Mouse (Mus musculus) forebrain, postnatal 0 days (tissue): ENCODE data around the gene Dnah9. TPM values are rescaled to one million over a fixed set of nuclear protein-coding genes. Genes with fewer than 3 reads are reported as not detected.

ENCODE experiments used
- ATAC-seq: fragments of 200-750 bp; cut with Nextera tagmentation; 2 replicates; pipeline ENCODE4 v1.8.0; 2017; ENCODE audit warnings: mild to moderate bottlenecking, moderate library complexity
- DNase-seq: peaks from one replicate; pipeline ENCODE4 v3.0.0-alpha.2; 2015
- H3K27ac ChIP-seq: fragments of 300-500 bp; sonication (generic); 2 replicates; pipeline ENCODE4 v1.5.1; 2014; ENCODE audit warnings: low read depth, mild to moderate bottlenecking, antibody characterized with exemption, low read length, moderate library complexity, mixed read lengths
- H3K27me3 ChIP-seq: fragments of 300-500 bp; sonication (generic); 2 replicates; pipeline ENCODE4 v1.6.1; 2014; ENCODE audit warnings: mild to moderate bottlenecking, low read length, mixed read lengths; ENCODE audit not compliant: insufficient read depth
- H3K36me3 ChIP-seq: fragments of 300-500 bp; sonication (generic); 2 replicates; pipeline ENCODE4 v1.6.1; 2014; ENCODE audit warnings: mild to moderate bottlenecking, moderate library complexity; ENCODE audit not compliant: insufficient read depth
- H3K4me1 ChIP-seq: fragments of 300-500 bp; sonication (generic); 2 replicates; pipeline ENCODE4 v1.6.1; 2014; ENCODE audit warnings: antibody characterized with exemption; ENCODE audit not compliant: insufficient read depth
- H3K4me2 ChIP-seq: fragments of 300-500 bp; sonication (generic); 2 replicates; pipeline ENCODE4 v1.6.1; 2014; ENCODE audit warnings: low read depth, mild to moderate bottlenecking, moderate library complexity
- H3K4me3 ChIP-seq: fragments of 300-500 bp; sonication (generic); 2 replicates; pipeline ENCODE4 v1.5.1; 2014; ENCODE audit warnings: low read depth, low read length, mixed read lengths
- H3K9ac ChIP-seq: fragments of 300-500 bp; sonication (generic); 2 replicates; pipeline ENCODE4 v1.6.1; 2014; ENCODE audit warnings: mild to moderate bottlenecking
- H3K9me3 ChIP-seq: fragments of 300-500 bp; sonication (generic); 2 replicates; pipeline ENCODE4 v1.6.1; 2016; ENCODE audit warnings: low read length
- CTCF ChIP-seq: sonication (generic); IDR thresholded peaks from 2 replicates; pipeline ENCODE4 v1.5.1; 2016; ENCODE audit warnings: antibody characterized with exemption, control low read depth, low read depth
- WGBS: fragments of 180-500 bp; shearing (Covaris S2); extraction: QIAGEN DNeasy Blood & Tissue Kit; methylation state at CpG from one replicate; pipeline ENCODE4 v1.1.7; 2014; 5-methylcytosine and 5-hydroxymethylcytosine counted together
- polyA plus RNA-seq: library from polyadenylated mRNA; unstranded; fragments of >200 nt; fragmentation: Nextera tagmentation; extraction: Ambion mirVana; gene quantifications from 2 replicates; pipeline ENCODE4 v1.2.1, GENCODE M21; 2015
- total RNA-seq: library from RNA; depleted of rRNA; stranded (reverse); fragments of >200 nt; gene quantifications from 2 replicates; pipeline ENCODE4 v1.2.3, GENCODE M21; 2014

Dnah9 gene
- total and polyA plus RNA-seq, 2 experiments from 2014 or later = 2.3 to 4.0 TPM

DNA sequence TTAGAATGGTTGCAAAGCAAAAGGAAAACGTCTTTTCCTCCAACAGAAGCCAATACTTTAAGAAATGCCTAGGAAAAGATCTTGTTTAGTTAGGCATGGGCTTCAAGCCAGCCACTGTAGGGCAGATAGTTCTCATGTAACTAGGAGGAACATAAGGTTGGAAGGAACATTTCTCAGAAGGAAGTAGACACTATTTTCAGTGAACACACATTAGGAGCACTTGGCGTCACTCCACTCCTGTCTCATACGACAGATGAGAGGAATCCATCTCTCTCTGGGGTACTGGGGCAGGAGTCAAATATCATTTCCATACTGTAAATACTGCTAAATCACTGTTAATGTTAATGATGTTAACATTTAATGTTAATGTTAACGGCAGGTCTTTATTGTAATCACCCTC lies 238.0 kb downstream of the Dnah9 start:
- Histone ChIP-seq H3K27ac (no peak overlapping the region), H3K9ac (no peak overlapping the region), H3K4me2 (no peak overlapping the region), H3K27me3 (no peaks in the 10 kb centered on the region), H3K4me3 (no peak overlapping the region), H3K9me3 (no peaks in the 10 kb centered on the region), H3K4me1 (0 out of 2 replicates have a peak, but pooled peaks cover 3% of the 10 kb centered on the region), H3K36me3 (no peaks in the 10 kb centered on the region)
- ATAC-seq (peak; percentile 74; the same call in 1 of the 2 replicates), DNase-seq (peak; percentile 75)
- TF ChIP-seq CTCF = no peak
- WGBS = 60% methylated on average over 4 of the region's 4 CpGs

DNA sequence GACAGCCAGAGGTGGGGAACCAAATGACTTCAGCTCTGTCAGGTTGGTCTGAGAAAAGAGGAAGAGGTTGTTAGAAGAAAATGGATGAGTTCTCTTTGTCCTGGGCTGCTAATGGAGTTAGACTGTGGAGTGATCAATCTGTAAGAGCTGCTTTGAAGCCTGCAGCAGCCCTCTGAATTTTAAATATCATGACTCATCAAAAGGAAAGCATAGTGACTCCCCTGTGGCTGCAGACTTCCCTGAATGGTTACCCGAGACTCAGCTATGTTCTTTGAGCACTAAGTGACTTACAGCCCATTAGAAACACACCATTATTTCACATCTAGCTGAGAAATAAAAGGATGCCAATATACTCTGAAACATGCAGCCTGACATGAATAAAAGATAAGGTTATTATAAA lies 240.4 kb downstream of the Dnah9 start:
- Histone ChIP-seq H3K9me3 (no peaks in the 10 kb centered on the region), H3K4me2 (no peak overlapping the region), H3K9ac (no peak overlapping the region), H3K36me3 (no peaks in the 10 kb centered on the region), H3K4me3 (no peak overlapping the region), H3K4me1 (0 out of 2 replicates have a peak, but pooled peaks cover 3% of the 10 kb centered on the region), H3K27me3 (no peaks in the 10 kb centered on the region), H3K27ac (0 out of 2 replicates have a peak overlapping the region, but pooled peaks have one; percentile 57)
- no peak for DNase-seq
- TF ChIP-seq CTCF = no peak
- ATAC-seq = peak; percentile 81; the same call in 1 of the 2 replicates
- 18% methylated on average over 1 of the region's 1 CpGs for WGBS

DNA sequence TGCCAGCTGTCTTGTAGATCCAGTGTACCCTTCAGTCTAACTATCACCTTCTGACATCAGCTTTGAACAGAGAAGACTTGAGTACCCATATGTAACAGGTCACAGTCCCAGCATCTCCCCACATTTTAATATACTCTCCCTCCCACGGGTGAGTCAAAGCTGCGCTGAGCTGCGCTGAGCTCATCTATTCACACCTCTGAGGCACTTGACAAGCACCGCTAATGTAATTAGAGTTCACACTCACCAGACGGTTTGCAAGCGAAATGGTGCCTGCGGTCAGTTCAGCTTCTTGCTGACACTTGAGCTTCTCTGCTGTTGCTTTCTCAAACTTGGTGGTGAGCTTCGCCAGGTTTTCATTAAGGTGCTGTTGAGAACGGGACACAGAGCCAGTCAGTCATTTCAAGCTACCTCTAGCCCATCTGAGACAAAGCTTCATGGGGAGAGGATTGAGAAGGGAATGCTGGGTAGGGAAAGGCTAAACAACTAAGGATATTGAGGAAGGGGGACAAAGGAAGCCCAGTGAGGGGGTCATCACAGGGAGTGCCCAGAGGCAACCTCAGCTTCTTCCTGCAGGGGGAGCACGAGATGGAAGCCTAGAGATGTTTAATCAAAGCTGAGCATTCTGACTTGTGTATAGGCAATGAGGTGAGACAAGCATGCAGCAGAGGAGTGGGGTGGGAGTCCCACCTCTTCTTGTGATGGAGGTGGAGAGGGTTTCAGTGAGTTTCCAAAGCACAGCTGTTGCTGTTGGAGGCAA lies 249.7 kb downstream of the Dnah9 start:
- Histone ChIP-seq H3K4me1 (no peaks in the 10 kb centered on the region), H3K9ac (no peak overlapping the region), H3K27ac (no peak overlapping the region), H3K9me3 (no peaks in the 10 kb centered on the region), H3K4me2 (no peak overlapping the region), H3K4me3 (no peak overlapping the region), H3K27me3 (no peaks in the 10 kb centered on the region), H3K36me3 (no peaks in the 10 kb centered on the region)
- no peak for DNase-seq
- WGBS = 56% methylated on average over 10 of the region's 10 CpGs
- no peak for ATAC-seq
- peak; percentile 25; the same call in 1 of the 2 replicates for TF ChIP-seq CTCF

DNA sequence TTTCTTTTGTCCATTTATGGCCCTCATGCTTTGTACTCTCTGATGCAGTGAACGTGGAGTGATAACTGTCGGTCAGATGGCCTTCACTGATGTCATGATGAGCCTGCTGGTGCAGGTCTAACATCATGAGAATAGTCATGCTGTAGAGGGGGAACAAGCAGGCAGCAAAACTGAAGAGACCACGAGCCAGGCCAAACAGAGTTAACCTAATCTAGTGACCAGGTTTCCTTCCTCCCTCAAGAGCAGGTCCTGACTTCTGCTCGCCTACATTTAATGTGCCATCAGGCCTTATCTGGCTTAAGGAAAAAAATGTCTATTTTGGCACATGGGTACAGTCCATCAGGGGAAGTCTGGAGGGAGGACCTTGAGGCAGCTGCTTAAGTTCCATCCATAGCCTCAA lies 259.2 kb downstream of the Dnah9 start:
- ATAC-seq (no peak), DNase-seq (no peak)
- Histone ChIP-seq H3K4me2 (no peak overlapping the region), H3K27ac (no peak overlapping the region), H3K4me1 (no peaks in the 10 kb centered on the region), H3K9me3 (no peaks in the 10 kb centered on the region), H3K27me3 (no peaks in the 10 kb centered on the region), H3K9ac (no peak overlapping the region), H3K4me3 (no peak overlapping the region), H3K36me3 (no peaks in the 10 kb centered on the region)
- 82% methylated on average over 4 of the region's 4 CpGs for WGBS
- TF ChIP-seq CTCF = no peak

DNA sequence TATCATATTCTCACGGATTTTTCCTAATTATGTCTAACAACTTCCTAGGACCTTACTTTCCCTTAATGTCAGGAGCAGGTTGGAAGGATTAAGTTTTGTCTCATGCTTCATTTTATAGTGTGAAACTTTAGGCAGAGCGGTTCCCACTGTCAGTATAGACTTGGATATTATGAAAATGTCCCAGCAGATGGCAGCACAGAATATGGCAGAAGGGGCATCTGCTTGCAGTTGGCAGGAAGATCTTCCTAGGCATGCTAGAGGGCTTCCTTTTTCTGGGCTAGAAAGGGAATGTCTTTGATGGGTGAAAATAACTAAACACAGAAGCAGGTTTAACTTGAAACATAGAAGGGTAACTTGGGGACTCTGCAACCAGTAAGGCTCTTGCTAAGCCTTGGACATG lies 262.9 kb downstream of the Dnah9 start:
- Histone ChIP-seq H3K4me1 (no peaks in the 10 kb centered on the region), H3K4me2 (no peak overlapping the region), H3K36me3 (no peaks in the 10 kb centered on the region), H3K27me3 (no peaks in the 10 kb centered on the region), H3K9me3 (no peaks in the 10 kb centered on the region), H3K27ac (no peak overlapping the region), H3K9ac (no peak overlapping the region), H3K4me3 (no peak overlapping the region)
- ATAC-seq = peak; percentile 85
- peak; percentile 77 for TF ChIP-seq CTCF
- peak; percentile 90 for DNase-seq
- 50% methylated on average over 2 of the region's 2 CpGs for WGBS

DNA sequence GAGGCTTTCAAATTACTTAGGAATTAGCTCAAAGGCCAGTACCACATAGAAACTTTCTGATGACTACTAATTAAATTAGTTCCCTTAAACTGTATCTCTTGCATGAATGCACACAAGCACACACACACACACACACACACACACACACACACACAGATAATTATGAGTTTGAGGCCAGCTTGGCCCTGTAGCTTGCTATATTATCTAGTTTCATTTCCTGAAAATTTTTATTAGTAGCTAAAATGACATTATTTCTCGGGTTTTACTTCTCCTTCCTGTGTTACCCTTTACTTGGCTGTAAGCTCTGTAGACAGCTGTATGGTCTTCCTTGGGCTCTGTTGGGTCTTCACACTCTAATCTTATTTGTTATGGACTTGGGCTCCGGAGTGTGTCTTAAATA lies 264.4 kb downstream of the Dnah9 start:
- no peak for DNase-seq
- no peak for TF ChIP-seq CTCF
- Histone ChIP-seq H3K9me3 (no peaks in the 10 kb centered on the region), H3K27me3 (no peaks in the 10 kb centered on the region), H3K4me1 (no peaks in the 10 kb centered on the region), H3K4me3 (no peak overlapping the region), H3K9ac (no peak overlapping the region), H3K36me3 (no peaks in the 10 kb centered on the region), H3K27ac (no peak overlapping the region), H3K4me2 (no peak overlapping the region)
- WGBS = 80% methylated on average over 2 of the region's 2 CpGs
- ATAC-seq = no peak

DNA sequence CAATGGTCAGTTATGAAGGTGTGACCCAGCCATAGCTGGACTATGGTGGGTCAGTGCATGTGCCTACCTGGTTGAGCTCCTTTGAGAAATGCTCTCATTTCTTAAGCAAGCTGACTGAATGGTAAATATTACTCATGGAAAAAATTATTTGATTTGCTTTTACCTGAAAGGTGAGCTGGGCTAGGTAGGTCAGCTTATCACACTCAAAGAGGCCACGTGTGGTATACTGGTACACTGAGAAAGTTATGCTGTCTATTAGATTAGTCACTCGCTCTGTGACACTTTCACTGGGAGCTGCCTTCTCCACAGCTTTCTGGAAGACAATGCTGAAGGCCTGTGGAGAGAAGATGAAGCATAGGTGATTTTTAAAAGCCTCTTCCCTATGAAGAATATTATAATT lies 286.9 kb downstream of the Dnah9 start:
- TF ChIP-seq CTCF = no peak
- ATAC-seq (no peak), DNase-seq (no peak)
- Histone ChIP-seq H3K27ac (no peak overlapping the region), H3K4me3 (no peak overlapping the region), H3K36me3 (no peaks in the 10 kb centered on the region), H3K4me1 (peaks cover 8% of the 10 kb centered on the region; the same call in 1 of the 2 replicates), H3K27me3 (no peaks in the 10 kb centered on the region), H3K9me3 (no peaks in the 10 kb centered on the region), H3K9ac (no peak overlapping the region), H3K4me2 (no peak overlapping the region)
- WGBS = 95% methylated on average over 2 of the region's 2 CpGs
